Mouse (Mus musculus) neutrophil, adult 83 days (primary cell): ENCODE results near the gene Rpl11. TPM values are rescaled to one million over a fixed set of nuclear protein-coding genes. Genes with fewer than 3 reads are reported as not detected.

Experiments
- total RNA-seq, 2 experiments: library from RNA; stranded (reverse); gene quantifications; one replicate each; pipeline ENCODE4 v1.2.4; 2023

The Rpl11 gene
- 100 to 1,000 TPM; 312 to 313 TPM for total RNA-seq

GRCm38 (mm10) chr4:136053247-136053596, at the start of gene Rpl11:
Gene Rpl11 (minus strand): TSS chr4:136053428.

GRCm38 (mm10) chr4:136021549-136022047, 31.6 kb downstream of the Rpl11 start, which contains the start of gene Eloa:
Gene Eloa (minus strand): TSS chr4:136021763.

GRCm38 (mm10) chr4:135986943-135987710, 66.1 kb downstream of the Rpl11 start, which contains the start of gene Pithd1:
Gene Pithd1 (minus strand): TSS chr4:135987264.

Other genes starting within 250 kb of the Rpl11 start
- 10 to 100 TPM; 52.3 to 66.0 TPM for gene Srsf10, start 197.7 kb downstream of the Rpl11 start, total RNA-seq
- 10 to 100 TPM; 83.0 to 85.8 TPM for gene Pnrc2, start 179.6 kb downstream of the Rpl11 start, total RNA-seq
- gene Cnr2, start 158.0 kb downstream of the Rpl11 start, total RNA-seq = 10 to 100 TPM; 29.9 to 36.6 TPM
- gene Fuca1, start 132.7 kb downstream of the Rpl11 start, total RNA-seq = 100 to 1,000 TPM; 110 TPM
- 10 to 100 TPM; 55.0 to 61.7 TPM for gene Hmgcl, start 107.0 kb downstream of the Rpl11 start, total RNA-seq
- gene Gale, start 89.7 kb downstream of the Rpl11 start, total RNA-seq = 10 to 100 TPM; 12.3 to 14.4 TPM
- gene Lypla2, start 80.8 kb downstream of the Rpl11 start, total RNA-seq = 10 to 100 TPM; 86.7 to 96.1 TPM
- gene Pithd1, start 66.2 kb downstream of the Rpl11 start, total RNA-seq = 10 to 100 TPM; 27.9 to 29.7 TPM
- gene Eloa, start 31.7 kb downstream of the Rpl11 start, total RNA-seq = 10 to 100 TPM; 58.8 to 65.0 TPM
- gene Id3, start 90.1 kb upstream of the Rpl11 start, total RNA-seq = 1 to 10 TPM; 2.5 to 2.6 TPM
- 10 to 100 TPM; 92.0 to 98.7 TPM for gene E2f2, start 119.0 kb upstream of the Rpl11 start, total RNA-seq
- under 1 TPM in 1 of 2 experiments, not detected in 1; 0.09 TPM for gene Asap3, start 152.9 kb upstream of the Rpl11 start, total RNA-seq
- gene Tcea3, start 194.3 kb upstream of the Rpl11 start, total RNA-seq = 1 to 10 TPM; 2.4 to 3.2 TPM
- 1 to 10 TPM; 7.5 to 7.8 TPM for gene Zfp46, start 231.3 kb upstream of the Rpl11 start, total RNA-seq